Mouse (Mus musculus) MEL (cell line): ENCODE results near the gene Pyy. TPM values are rescaled to one million over a fixed set of nuclear protein-coding genes. Genes with fewer than 3 reads are reported as not detected.
A peak's percentile ranks its signal among the peaks of the same experiment; 100 is the strongest.

Experiments used
- DNase-seq: peaks from one replicate; pipeline ENCODE4 v3.0.0; 2011; ENCODE audit warnings: low read depth, low spot score
- H3K27ac ChIP-seq: 2 replicates; pipeline ENCODE4 v1.5.1; 2012; ENCODE audit warnings: low read depth, mild to moderate bottlenecking, control low read depth, low read length, moderate library complexity; ENCODE audit not compliant: control insufficient read depth
- H3K27me3 ChIP-seq, 2 experiments: fragments of 150-350 bp in 1 of 2; sonication (generic) in 1 of 2; 2 replicates each; pipeline ENCODE4 v1.6.1; 2012; ENCODE audit warnings: low read length in 2 of 2, mild to moderate bottlenecking in 2 of 2, improper control_type of control experiment in 1 of 2, moderate library complexity in 1 of 2; ENCODE audit not compliant: insufficient read depth in 2 of 2, control insufficient read depth in 1 of 2
- H3K36me3 ChIP-seq, 2 experiments: 2 replicates each; pipeline ENCODE4 v1.6.1; 2012 to 2014; ENCODE audit warnings: low read length in 2 of 2, improper control_type of control experiment in 1 of 2, inconsistent platforms in 1 of 2, mild to moderate bottlenecking in 1 of 2; ENCODE audit not compliant: insufficient read depth in 2 of 2, control insufficient read depth in 1 of 2
- H3K4me1 ChIP-seq, 2 experiments: fragments of 150-350 bp in 1 of 2; sonication (generic) in 1 of 2; 2 replicates each; pipeline ENCODE4 v1.6.1; 2012; ENCODE audit warnings: low read length in 2 of 2, improper control_type of control experiment in 1 of 2, mild to moderate bottlenecking in 1 of 2; ENCODE audit not compliant: insufficient read depth in 2 of 2, control insufficient read depth in 1 of 2
- H3K4me3 ChIP-seq, 2 experiments: fragments of 150-350 bp in 1 of 2; sonication (generic) in 1 of 2; 2 replicates each; pipeline ENCODE4 v1.5.1; 2012; ENCODE audit warnings: low read depth in 2 of 2, low read length in 2 of 2, mild to moderate bottlenecking in 2 of 2, moderate library complexity in 2 of 2, control low read depth in 1 of 2, improper control_type of control experiment in 1 of 2; ENCODE audit not compliant: control insufficient read depth in 1 of 2, insufficient read depth in 1 of 2
- H3K79me2 ChIP-seq: 2 replicates; pipeline ENCODE4 v1.6.1; 2012; ENCODE audit warnings: mild to moderate bottlenecking, low read length, moderate library complexity; ENCODE audit not compliant: control insufficient read depth, poor library complexity, insufficient read depth
- H3K9ac ChIP-seq: 2 replicates; pipeline ENCODE4 v1.6.1; 2012; ENCODE audit warnings: low read depth, mild to moderate bottlenecking, control low read depth, low read length, moderate library complexity; ENCODE audit not compliant: control insufficient read depth, poor library complexity, severe bottlenecking
- H3K9me3 ChIP-seq: fragments of 150-350 bp; sonication (generic); replicated peaks from 2 replicates; pipeline ENCODE4 v1.6.1; 2012; ENCODE audit warnings: mild to moderate bottlenecking, low read length, improper control_type of control experiment, moderate library complexity; ENCODE audit not compliant: insufficient read depth
- CHD2 ChIP-seq: IDR thresholded peaks from 2 replicates; pipeline ENCODE4 v1.6.1; 2011; ENCODE audit warnings: low read length, improper control_type of control experiment
- CTCF ChIP-seq, 3 experiments: IDR thresholded peaks in 2 of 3; conservative IDR thresholded peaks in 1 of 3; 2 replicates each; pipeline ENCODE4 v1.5.1; 2011 to 2012; ENCODE audit warnings: low read length in 3 of 3, low read depth in 2 of 3, mild to moderate bottlenecking in 2 of 3, improper control_type of control experiment in 1 of 3, inconsistent platforms in 1 of 3, mixed read lengths in 1 of 3, moderate library complexity in 1 of 3; ENCODE audit not compliant: control insufficient read depth in 1 of 3, insufficient read depth in 1 of 3, poor library complexity in 1 of 3, severe bottlenecking in 1 of 3
- E2F4 ChIP-seq: IDR thresholded peaks from 2 replicates; pipeline ENCODE4 v1.6.1; 2011; ENCODE audit warnings: low read depth, low read length, improper control_type of control experiment, borderline replicate concordance
- ELF1 ChIP-seq: IDR thresholded peaks from 2 replicates; pipeline ENCODE4 v1.6.1; 2014; ENCODE audit warnings: low read depth, mild to moderate bottlenecking, inconsistent platforms, low read length, improper control_type of control experiment, moderate library complexity
- GATA1 ChIP-seq: IDR thresholded peaks from 2 replicates; pipeline ENCODE4 v1.6.1; 2011; ENCODE audit warnings: low read depth, low read length, improper control_type of control experiment
- HCFC1 ChIP-seq: IDR thresholded peaks from 2 replicates; pipeline ENCODE4 v1.6.1; 2012; ENCODE audit warnings: low read depth, mild to moderate bottlenecking, inconsistent platforms, low read length, improper control_type of control experiment, moderate library complexity
- KAT2A ChIP-seq: conservative IDR thresholded peaks from 2 replicates; pipeline ENCODE4 v1.6.1; 2012; ENCODE audit warnings: low read depth, low read length, improper control_type of control experiment, inconsistent platforms
- MAFK ChIP-seq: IDR thresholded peaks from 2 replicates; pipeline ENCODE4 v1.6.1; 2011; ENCODE audit warnings: low read depth, mild to moderate bottlenecking, low read length, improper control_type of control experiment, borderline replicate concordance
- MAZ ChIP-seq: IDR thresholded peaks from 2 replicates; pipeline ENCODE4 v1.6.1; 2012; ENCODE audit warnings: low read depth, mild to moderate bottlenecking, inconsistent platforms, low read length, improper control_type of control experiment
- MYC ChIP-seq: IDR thresholded peaks from 2 replicates; pipeline ENCODE4 v1.6.1; 2011; ENCODE audit warnings: low read depth, mild to moderate bottlenecking, low read length, improper control_type of control experiment, moderate library complexity
- NELFE ChIP-seq: IDR thresholded peaks from 2 replicates; pipeline ENCODE4 v1.6.1; 2011; ENCODE audit warnings: low read depth, low read length, improper control_type of control experiment
- NRF1 ChIP-seq: IDR thresholded peaks from 2 replicates; pipeline ENCODE4 v1.6.1; 2014; ENCODE audit warnings: low read depth, mild to moderate bottlenecking, inconsistent platforms, low read length, improper control_type of control experiment, moderate library complexity; ENCODE audit not compliant: poor library complexity, insufficient read depth, severe bottlenecking
- POLR2A ChIP-seq, 2 experiments: IDR thresholded peaks; 2 replicates each; pipeline ENCODE4 v1.6.1; 2011 to 2012; ENCODE audit warnings: low read length in 2 of 2, mild to moderate bottlenecking in 2 of 2, control low read depth in 1 of 2, improper control_type of control experiment in 1 of 2, low read depth in 1 of 2, moderate library complexity in 1 of 2; ENCODE audit not compliant: control insufficient read depth in 1 of 2, insufficient read depth in 1 of 2, poor library complexity in 1 of 2
- POLR2AphosphoS2 ChIP-seq: IDR thresholded peaks from 2 replicates; pipeline ENCODE4 v1.6.1; 2011; ENCODE audit warnings: low read length, improper control_type of control experiment
- RCOR1 ChIP-seq: IDR thresholded peaks from 2 replicates; pipeline ENCODE4 v1.6.1; 2012; ENCODE audit warnings: low read depth, mild to moderate bottlenecking, inconsistent platforms, low read length, improper control_type of control experiment
- SIN3A ChIP-seq: IDR thresholded peaks from 2 replicates; pipeline ENCODE4 v1.6.1; 2012; ENCODE audit warnings: low read length, improper control_type of control experiment, inconsistent platforms
- TAL1 ChIP-seq: IDR thresholded peaks from 2 replicates; pipeline ENCODE4 v1.6.1; 2012; ENCODE audit warnings: mild to moderate bottlenecking, inconsistent platforms, low read length, moderate library complexity, mixed read lengths
- TBP ChIP-seq: IDR thresholded peaks from 2 replicates; pipeline ENCODE4 v1.8.0; 2011; ENCODE audit warnings: low read depth, low read length, improper control_type of control experiment
- TCF12 ChIP-seq: IDR thresholded peaks from 2 replicates; pipeline ENCODE4 v1.6.1; 2014; ENCODE audit warnings: low read depth, mild to moderate bottlenecking, inconsistent platforms, low read length, improper control_type of control experiment, moderate library complexity
- UBTF ChIP-seq: IDR thresholded peaks from 2 replicates; pipeline ENCODE4 v1.6.1; 2012; ENCODE audit warnings: low read depth, mild to moderate bottlenecking, inconsistent platforms, low read length, improper control_type of control experiment, moderate library complexity, borderline replicate concordance; ENCODE audit not compliant: insufficient read depth
- USF1 ChIP-seq: IDR thresholded peaks from 2 replicates; pipeline ENCODE4 v1.6.1; 2014; ENCODE audit warnings: low read depth, mild to moderate bottlenecking, inconsistent platforms, low read length, improper control_type of control experiment, moderate library complexity
- ZC3H11A ChIP-seq: IDR thresholded peaks from 2 replicates; pipeline ENCODE4 v1.6.1; 2012; ENCODE audit warnings: low read depth, mild to moderate bottlenecking, inconsistent platforms, low read length, improper control_type of control experiment
- ZKSCAN1 ChIP-seq: IDR thresholded peaks from 2 replicates; pipeline ENCODE4 v1.6.1; 2012; ENCODE audit warnings: low read depth, mild to moderate bottlenecking, inconsistent platforms, low read length, improper control_type of control experiment, moderate library complexity
- ZMIZ1 ChIP-seq: IDR thresholded peaks from 2 replicates; pipeline ENCODE4 v1.6.1; 2012; ENCODE audit warnings: low read depth, mild to moderate bottlenecking, inconsistent platforms, low read length, improper control_type of control experiment, moderate library complexity
- polyA plus RNA-seq, 2 experiments: library from polyadenylated mRNA; stranded (reverse) in 1 of 2; unstranded in 1 of 2; fragments of >175 nt in 1 of 2; fragments of >200 nt in 1 of 2; gene quantifications; 2 replicates each; pipeline versions ENCODE4 v1.2.1 to v1.2.4; 2012; ENCODE audit warnings: low replicate concordance in 2 of 2, low read depth in 1 of 2; ENCODE audit not compliant: insufficient read length in 2 of 2, insufficient read depth in 1 of 2, missing spikeins in 1 of 2
- total RNA-seq: library from RNA; depleted of rRNA; stranded (reverse); fragments of 300-350 nt; gene quantifications from 2 replicates; pipeline ENCODE4 v1.2.3, GENCODE M21; 2012

Pyy gene
- total and polyA plus RNA-seq, 3 experiments, result not detected

- peak; percentile 68 for TF ChIP-seq GATA1
- peak; percentile 38; the same call in 1 of the 2 replicates for TF ChIP-seq TCF12
- TF ChIP-seq SIN3A, result peak; percentile 58
- TF ChIP-seq KAT2A, result peak; percentile 25; the same call in 1 of the 2 replicates
- 0 out of 2 replicates have a peak, but pooled peaks have one; percentile 33 for TF ChIP-seq ZKSCAN1
- TF ChIP-seq TBP, result peak; percentile 98
- TF ChIP-seq MAFK, result no peak
- TF ChIP-seq POLR2AphosphoS2, result no peak
- TF ChIP-seq ZC3H11A, result peak; percentile 36; the same call in 1 of the 2 replicates
- TF ChIP-seq TAL1, result no peak
- no peak for TF ChIP-seq POLR2A (IDR thresholded peaks at IDR 0.05; ENCODE audit: control insufficient read depth in 1 of 2, insufficient read depth in 1 of 2, low read depth in 1 of 2, low read length in 2 of 2, poor library complexity in 1 of 2)
- no peak for TF ChIP-seq USF1
- TF ChIP-seq UBTF, result no peak
- peak in 2 of 3 experiments; percentile 15 to 17; a peak in 2 of 6 replicates for TF ChIP-seq CTCF (IDR thresholded peaks at IDR 0.05 in 2 of 3, conservative IDR thresholded peaks at IDR 0.05 in 1 of 3; ENCODE audit: control insufficient read depth in 1 of 3, insufficient read depth in 1 of 3, low read depth in 2 of 3, low read length in 3 of 3, poor library complexity in 1 of 3, severe bottlenecking in 1 of 3)
- 0 out of 2 replicates have a peak, but pooled peaks have one; percentile 34 for TF ChIP-seq MAZ
- TF ChIP-seq MYC, result peak; percentile 56; the same call in 1 of the 2 replicates
Observed at GRCm38 (mm10) chr11:102137625-102138446, 30.2 kb upstream of the Pyy start (continued).

GRCm38 (mm10) chr11:102134516-102134915, 26.9 kb upstream of the Pyy start:
- Histone ChIP-seq H3K9me3 (no peaks in the 10 kb centered on the region), H3K27ac (no peak overlapping the region), H3K4me3 (no peak overlapping the region), H3K79me2 (no peaks in the 10 kb centered on the region), H3K4me1 (peaks cover 2 to 13% of the 10 kb centered on the region in 2 experiments; a peak in 3 of 4 replicates), H3K36me3 (peaks cover 0 to 6% of the 10 kb centered on the region in 2 experiments; a peak in 2 of 4 replicates), H3K27me3 (peaks cover 0 to 1% of the 10 kb centered on the region in 2 experiments; a peak in 2 of 4 replicates), H3K9ac (no peak overlapping the region)
- TF ChIP-seq UBTF (no peak), ELF1 (no peak), MAFK (no peak), GATA1 (no peak), CHD2 (no peak), E2F4 (no peak), ZMIZ1 (no peak), NELFE (no peak), RCOR1 (no peak), NRF1 (no peak), POLR2A (IDR thresholded peaks at IDR 0.05; ENCODE audit: control insufficient read depth in 1 of 2, insufficient read depth in 1 of 2, low read depth in 1 of 2, low read length in 2 of 2, poor library complexity in 1 of 2) (no peak), MAZ (no peak), HCFC1 (no peak)
- DNase-seq, result no peak
